Mouse (Mus musculus) kidney, postnatal 0 days (tissue): ENCODE results near the gene Dctpp1. TPM values are rescaled to one million over a fixed set of nuclear protein-coding genes. Genes with fewer than 3 reads are reported as not detected.

Experiments used
- ATAC-seq: fragments of 200-750 bp; cut with Nextera tagmentation; replicated peaks from 2 replicates; pipeline ENCODE4 v1.8.0; 2017; ENCODE audit warnings: low read depth, moderate number of reproducible peaks, moderate TSS enrichment, moderate library complexity; ENCODE audit not compliant: low FRiP score
- DNase-seq: peaks from one replicate; pipeline ENCODE4 v3.0.0-alpha.2; 2016; ENCODE audit warnings: low spot score
- H3K27ac ChIP-seq: fragments of 300-500 bp; sonication (generic); 2 replicates; pipeline ENCODE4 v1.5.1; 2014; ENCODE audit warnings: mild to moderate bottlenecking
- H3K27me3 ChIP-seq: fragments of 300-500 bp; sonication (generic); 2 replicates; pipeline ENCODE4 v1.6.1; 2014; ENCODE audit warnings: low read length, mixed read lengths; ENCODE audit not compliant: insufficient read depth
- H3K36me3 ChIP-seq: fragments of 300-500 bp; sonication (generic); 2 replicates; pipeline ENCODE4 v1.6.1; 2014; ENCODE audit warnings: low read length, mixed read lengths; ENCODE audit not compliant: insufficient read depth
- H3K4me1 ChIP-seq: fragments of 300-500 bp; sonication (generic); replicated peaks from 2 replicates; pipeline ENCODE4 v1.6.1; 2014; ENCODE audit warnings: antibody characterized with exemption, low read length, mixed read lengths; ENCODE audit not compliant: insufficient read depth
- H3K4me2 ChIP-seq: fragments of 300-500 bp; sonication (generic); 2 replicates; pipeline ENCODE4 v1.6.1; 2014; ENCODE audit warnings: mild to moderate bottlenecking, low read length, moderate library complexity, mixed read lengths
- H3K4me3 ChIP-seq: fragments of 300-500 bp; sonication (generic); replicated peaks from 2 replicates; pipeline ENCODE4 v1.5.1; 2014; ENCODE audit warnings: low read depth, low read length
- H3K9ac ChIP-seq: fragments of 300-500 bp; sonication (generic); 2 replicates; pipeline ENCODE4 v1.6.1; 2014; ENCODE audit warnings: low read depth, low read length
- H3K9me3 ChIP-seq: fragments of 300-500 bp; sonication (generic); replicated peaks from 2 replicates; pipeline ENCODE4 v1.6.1; 2016; ENCODE audit warnings: low read length, inconsistent platforms, mixed read lengths
- CTCF ChIP-seq: IDR thresholded peaks from 2 replicates; pipeline ENCODE4 v1.5.1; 2016; ENCODE audit warnings: antibody characterized with exemption, low read depth, mild to moderate bottlenecking, moderate library complexity
- WGBS: fragments of 180-500 bp; shearing (Covaris S2); extraction: QIAGEN DNeasy Blood & Tissue Kit; methylation state at CpG from one replicate; pipeline ENCODE4 v1.1.7; 2014; 5-methylcytosine and 5-hydroxymethylcytosine counted together
- polyA plus RNA-seq: library from polyadenylated mRNA; unstranded; fragments of >200 nt; fragmentation: Nextera tagmentation; extraction: Ambion mirVana; gene quantifications from 2 replicates; pipeline ENCODE4 v1.2.1, GENCODE M21; 2015

Dctpp1 gene
- polyA plus RNA-seq, 1 experiment from 2014 or later: 157 TPM

GRCm38 (mm10) chr7:127217475-127217874 is 43.0 kb downstream of the Dctpp1 start:
- DNase-seq: no peak
- TF ChIP-seq CTCF: no peak
- no peak for ATAC-seq
- WGBS: 87% methylated on average over 6 of the region's 6 CpGs
- no peaks in the 10 kb centered on the region for H3K9me3 ChIP-seq
- no peak overlapping the region for H3K4me2 ChIP-seq
- H3K36me3 ChIP-seq: no peaks in the 10 kb centered on the region
- H3K9ac ChIP-seq: no peak overlapping the region
- no peaks in the 10 kb centered on the region for H3K4me1 ChIP-seq
- no peak overlapping the region for H3K4me3 ChIP-seq
- H3K27ac ChIP-seq: no peak overlapping the region
- no peaks in the 10 kb centered on the region for H3K27me3 ChIP-seq

- ATAC-seq (no peak), DNase-seq (no peak)
- WGBS: 75% methylated on average over 5 of the region's 5 CpGs
- no peak overlapping the region for H3K9ac ChIP-seq
- no peaks in the 10 kb centered on the region for H3K27me3 ChIP-seq
- H3K9me3 ChIP-seq: no peaks in the 10 kb centered on the region
- H3K4me2 ChIP-seq: no peak overlapping the region
- TF ChIP-seq CTCF: no peak
- H3K27ac ChIP-seq: no peak overlapping the region
- no peaks in the 10 kb centered on the region for H3K4me1 ChIP-seq
- H3K4me3 ChIP-seq: no peak overlapping the region
- H3K36me3 ChIP-seq: no peaks in the 10 kb centered on the region
Observed at GRCm38 (mm10) chr7:127216307-127216706, 44.2 kb downstream of the Dctpp1 start.

- H3K4me2 ChIP-seq: peak overlapping the region; percentile 76
- no peaks in the 10 kb centered on the region for H3K4me1 ChIP-seq
- H3K27ac ChIP-seq: peak overlapping the region; percentile 64
- TF ChIP-seq CTCF: peak; percentile 92
- no peaks in the 10 kb centered on the region for H3K36me3 ChIP-seq
- H3K27me3 ChIP-seq: no peaks in the 10 kb centered on the region
- peak overlapping the region; percentile 53 for H3K9ac ChIP-seq
- H3K9me3 ChIP-seq: no peaks in the 10 kb centered on the region
- peak overlapping the region; percentile 30 for H3K4me3 ChIP-seq
- DNase-seq (peak; percentile 88), ATAC-seq (0 out of 2 replicates have a peak, but pooled peaks have one; percentile 26)
- 24% methylated on average over 33 of the region's 33 CpGs for WGBS
Observed at GRCm38 (mm10) chr7:127214981-127215871, 45.3 kb downstream of the Dctpp1 start.

- H3K4me1 ChIP-seq: no peaks in the 10 kb centered on the region
- no peaks in the 10 kb centered on the region for H3K9me3 ChIP-seq
- ATAC-seq (no peak), DNase-seq (peak; percentile 45)
- H3K36me3 ChIP-seq: no peaks in the 10 kb centered on the region
- H3K4me3 ChIP-seq: peak overlapping the region; percentile 30
- 35% methylated on average over 21 of the region's 21 CpGs for WGBS
- TF ChIP-seq CTCF: no peak
- H3K27me3 ChIP-seq: no peaks in the 10 kb centered on the region
- H3K27ac ChIP-seq: peak overlapping the region; percentile 64; the same call in 1 of the 2 replicates
- peak overlapping the region; percentile 76 for H3K4me2 ChIP-seq
- H3K9ac ChIP-seq: peak overlapping the region; percentile 53
Observed at GRCm38 (mm10) chr7:127214521-127214920, 46.0 kb downstream of the Dctpp1 start.

- no peak overlapping the region for H3K9ac ChIP-seq
- ATAC-seq (no peak), DNase-seq (no peak)
- H3K4me1 ChIP-seq: no peaks in the 10 kb centered on the region
- H3K4me3 ChIP-seq: no peak overlapping the region
- no peaks in the 10 kb centered on the region for H3K9me3 ChIP-seq
- H3K27ac ChIP-seq: no peak overlapping the region
- 55% methylated on average over 12 of the region's 12 CpGs for WGBS
- no peak overlapping the region for H3K4me2 ChIP-seq
- H3K36me3 ChIP-seq: no peaks in the 10 kb centered on the region
- H3K27me3 ChIP-seq: no peaks in the 10 kb centered on the region
- TF ChIP-seq CTCF: no peak
Observed at GRCm38 (mm10) chr7:127213930-127214329, 46.6 kb downstream of the Dctpp1 start.

- H3K4me3 ChIP-seq: no peak overlapping the region
- DNase-seq (peak; percentile 62), ATAC-seq (no peak)
- no peaks in the 10 kb centered on the region for H3K9me3 ChIP-seq
- H3K27me3 ChIP-seq: no peaks in the 10 kb centered on the region
- no peak overlapping the region for H3K4me2 ChIP-seq
- no peak overlapping the region for H3K9ac ChIP-seq
- WGBS: 41% methylated on average over 7 of the region's 7 CpGs
- H3K36me3 ChIP-seq: no peaks in the 10 kb centered on the region
- no peak overlapping the region for H3K27ac ChIP-seq
- peak; percentile 78 for TF ChIP-seq CTCF
- no peaks in the 10 kb centered on the region for H3K4me1 ChIP-seq
Observed at GRCm38 (mm10) chr7:127213485-127213884, 47.0 kb downstream of the Dctpp1 start.
